Mouse (Mus musculus): ENCODE measurements around the gene Masp2.

Gene Masp2

DNA sequence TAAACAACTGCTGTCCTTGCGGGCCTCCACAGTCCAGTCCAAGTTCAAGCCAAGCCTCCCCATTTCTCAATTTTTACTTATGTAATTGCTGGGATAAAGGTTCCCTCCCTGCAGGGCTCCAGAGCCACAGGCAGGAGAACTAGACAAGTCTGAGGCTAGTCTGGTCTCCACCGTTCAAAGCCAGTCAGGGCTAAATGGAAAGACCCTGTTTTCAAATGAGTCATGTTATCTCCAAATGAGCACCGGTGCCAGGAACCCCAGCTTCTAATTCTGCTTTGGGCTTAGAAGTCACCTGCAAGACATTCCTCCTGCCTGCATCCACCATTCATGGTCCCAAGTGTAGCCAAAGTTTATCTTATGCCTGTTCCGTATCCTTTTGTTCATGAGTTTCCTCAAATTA is 483 bp upstream of the Masp2 start:
- DNase-seq: no peak

DNA sequence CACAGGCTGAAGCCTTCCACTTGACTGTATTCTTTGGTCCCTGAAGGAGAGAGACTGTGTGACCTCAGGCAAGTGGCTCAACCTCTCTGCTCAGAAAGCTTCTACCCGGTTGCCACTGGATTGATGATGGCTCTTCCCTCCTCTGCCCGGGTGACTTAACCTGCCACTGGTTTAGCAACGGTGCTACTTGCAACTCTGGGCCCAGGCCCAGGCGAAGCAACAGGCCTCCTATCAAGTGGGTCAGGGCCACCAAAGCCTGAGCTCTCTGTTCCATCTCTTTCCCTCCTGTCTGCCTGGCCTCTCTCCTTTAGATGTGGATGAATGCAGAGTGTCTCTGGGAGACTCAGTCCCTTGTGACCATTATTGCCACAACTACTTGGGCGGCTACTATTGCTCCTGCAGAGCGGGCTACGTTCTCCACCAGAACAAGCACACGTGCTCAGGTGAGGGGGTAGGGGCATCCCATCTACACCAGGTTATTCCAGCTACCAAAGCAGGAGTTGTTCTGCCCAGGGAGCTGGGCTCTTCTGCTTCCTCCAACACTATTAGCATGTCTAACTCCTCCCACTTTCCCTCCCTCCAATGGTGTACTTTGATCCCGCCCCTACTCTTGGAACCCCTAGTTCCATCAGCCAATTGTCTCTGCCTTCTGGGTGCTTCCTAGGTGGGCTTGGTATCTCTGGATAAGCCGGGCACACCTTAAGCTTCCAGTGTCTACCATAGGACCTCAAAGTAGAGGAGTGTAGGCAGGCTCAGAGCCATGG is 1.2 kb downstream of the Masp2 start:
- no peak for DNase-seq

- DNase-seq: no peak
Observed at GRCm38 (mm10) chr4:148604141-148604540, 1.8 kb downstream of the Masp2 start.

DNA sequence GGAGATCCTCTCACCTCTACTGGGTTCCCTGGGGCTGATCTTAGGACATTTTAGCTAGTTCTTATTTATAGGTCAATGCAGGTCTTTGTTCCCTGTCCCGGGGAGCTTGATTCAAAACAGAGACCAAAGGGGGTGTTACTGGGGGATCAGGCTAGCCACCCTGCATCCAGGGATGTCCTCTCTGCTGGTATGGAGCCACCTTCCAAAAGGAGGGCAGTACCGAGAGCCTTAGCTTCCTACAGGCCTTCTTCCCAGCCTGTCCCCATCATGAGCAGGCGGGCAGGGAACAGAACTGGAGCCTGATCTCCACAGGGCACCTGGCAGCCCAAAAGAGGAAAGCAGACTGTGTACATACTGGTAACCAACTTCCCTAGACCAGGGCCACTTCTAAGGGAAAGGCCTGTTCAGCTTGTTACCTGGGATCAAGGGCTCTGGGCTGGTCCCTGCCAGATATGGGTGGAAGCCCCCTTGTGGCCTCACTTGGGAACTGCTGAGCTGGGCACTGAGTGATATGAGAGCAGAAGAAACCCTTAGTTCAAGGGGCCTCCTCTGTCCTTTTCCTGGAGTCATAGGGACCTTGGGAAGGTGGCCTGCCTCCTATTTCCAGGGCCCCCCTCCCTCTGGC is 2.3 kb downstream of the Masp2 start:
- DNase-seq: peak; percentile 81

GRCm38 (mm10) chr4:148607758-148608157 is 5.4 kb downstream of the Masp2 start:
- DNase-seq: peak; percentile 87

DNA sequence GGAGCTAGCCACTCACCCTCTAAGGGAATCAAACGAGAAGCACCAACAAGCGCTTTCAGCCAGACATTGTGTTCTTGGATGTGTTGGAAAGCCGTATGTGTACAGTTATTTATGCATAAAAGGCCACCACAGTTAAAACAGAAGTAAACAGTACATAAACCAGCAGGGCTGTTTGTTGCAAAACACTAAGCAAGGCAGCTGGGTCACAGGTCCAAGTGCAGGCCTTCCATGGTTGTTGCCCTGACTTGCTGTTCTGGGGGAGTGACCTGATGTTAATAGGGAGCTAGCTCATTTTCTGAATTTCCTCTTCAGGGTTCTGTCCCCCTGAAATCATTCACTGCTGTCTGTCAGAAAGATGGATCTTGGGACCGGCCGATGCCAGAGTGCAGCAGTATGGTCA is 7.5 kb downstream of the Masp2 start:
- DNase-seq: no peak

- no peak for DNase-seq
Observed at GRCm38 (mm10) chr4:148610631-148611364, 8.4 kb downstream of the Masp2 start.

DNA sequence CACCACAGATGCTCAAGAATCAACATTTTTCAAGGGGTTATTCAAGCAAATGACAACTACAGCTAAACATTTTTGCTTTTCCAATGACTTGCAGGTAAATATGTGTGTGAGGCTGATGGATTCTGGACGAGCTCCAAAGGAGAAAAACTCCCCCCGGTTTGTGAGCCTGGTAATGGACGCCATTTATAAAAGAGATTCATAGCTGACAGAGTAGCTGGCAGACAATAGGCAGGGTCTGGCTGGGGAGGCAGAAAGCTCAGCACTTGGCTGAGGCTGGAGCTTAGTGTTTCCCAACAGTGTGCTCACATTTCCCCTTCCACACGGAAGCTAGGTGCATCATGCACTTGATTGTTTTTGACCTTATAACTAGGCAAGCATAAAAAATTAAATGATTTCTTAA is 10.2 kb downstream of the Masp2 start:
- no peak for DNase-seq

DNA sequence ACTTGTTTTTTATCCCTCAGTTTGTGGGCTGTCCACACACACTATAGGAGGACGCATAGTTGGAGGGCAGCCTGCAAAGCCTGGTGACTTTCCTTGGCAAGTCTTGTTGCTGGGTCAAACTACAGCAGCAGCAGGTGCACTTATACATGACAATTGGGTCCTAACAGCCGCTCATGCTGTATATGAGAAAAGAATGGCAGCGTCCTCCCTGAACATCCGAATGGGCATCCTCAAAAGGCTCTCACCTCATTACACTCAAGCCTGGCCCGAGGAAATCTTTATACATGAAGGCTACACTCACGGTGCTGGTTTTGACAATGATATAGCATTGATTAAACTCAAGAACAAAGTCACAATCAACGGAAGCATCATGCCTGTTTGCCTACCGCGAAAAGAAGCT is 11.4 kb downstream of the Masp2 start:
- DNase-seq: no peak

DNA sequence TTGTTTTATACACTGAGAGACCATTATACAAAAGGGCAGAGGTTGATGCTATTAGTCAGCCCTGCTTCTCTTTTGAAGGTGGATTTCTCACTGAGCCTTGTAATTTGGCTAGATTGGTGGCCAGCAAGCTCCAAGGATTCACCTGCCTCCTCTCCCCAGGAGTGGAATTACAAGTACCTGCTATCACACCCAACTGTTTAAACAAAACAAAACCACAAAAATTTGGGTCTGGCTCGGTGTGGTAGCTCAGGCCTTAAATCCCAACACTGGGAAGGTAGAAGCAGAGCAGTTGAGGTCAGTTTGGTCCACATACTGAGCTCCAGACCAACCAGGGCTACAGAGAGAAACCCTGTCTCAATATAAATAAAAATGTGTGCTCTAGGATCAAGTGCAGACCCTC is 17.5 kb downstream of the Masp2 start:
- no peak for DNase-seq

DNA sequence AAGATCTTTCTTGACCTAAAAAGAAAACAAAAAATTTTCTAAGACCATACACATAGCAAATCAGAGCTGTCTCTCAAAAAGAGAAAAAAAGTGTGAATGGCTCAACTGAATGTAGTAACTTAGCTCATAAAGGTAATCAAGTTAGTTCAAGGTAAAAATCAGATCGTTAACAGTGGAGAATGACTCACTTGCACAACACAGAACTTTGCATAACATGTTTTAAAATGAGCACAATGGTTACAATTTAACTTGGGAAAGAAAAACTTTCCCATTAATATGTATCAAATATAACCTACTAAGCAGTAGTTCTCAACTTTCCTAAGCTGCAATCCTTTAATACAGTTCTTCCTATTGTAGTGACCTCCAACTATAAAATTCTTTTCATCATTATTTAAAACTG is 18.4 kb downstream of the Masp2 start:
- no peak for DNase-seq

DNA sequence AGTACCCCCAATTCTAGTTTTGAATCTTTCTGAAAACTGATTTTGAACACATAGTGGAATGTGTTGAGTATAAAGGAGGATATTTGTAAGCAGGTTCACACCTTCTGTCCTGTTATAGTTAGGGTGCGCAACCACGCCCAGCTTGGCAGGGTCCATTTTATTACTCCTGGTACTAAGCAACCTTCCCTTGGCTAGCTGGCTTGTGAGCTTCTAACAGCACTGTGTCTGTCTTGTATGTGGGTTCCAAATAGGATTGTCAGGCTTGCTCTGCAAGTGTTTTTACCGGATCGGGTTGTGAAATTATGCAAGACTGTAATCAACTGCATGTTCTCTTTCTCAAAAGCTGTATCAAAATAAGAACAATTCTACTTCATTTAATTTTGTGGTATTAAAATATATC is 20.1 kb downstream of the Masp2 start:
- DNase-seq: no peak

GRCm38 (mm10) chr4:148623609-148624008 is 21.3 kb downstream of the Masp2 start:
- DNase-seq: no peak

GRCm38 (mm10) chr4:148625010-148625409 is 22.7 kb downstream of the Masp2 start:
- no peak for DNase-seq

DNA sequence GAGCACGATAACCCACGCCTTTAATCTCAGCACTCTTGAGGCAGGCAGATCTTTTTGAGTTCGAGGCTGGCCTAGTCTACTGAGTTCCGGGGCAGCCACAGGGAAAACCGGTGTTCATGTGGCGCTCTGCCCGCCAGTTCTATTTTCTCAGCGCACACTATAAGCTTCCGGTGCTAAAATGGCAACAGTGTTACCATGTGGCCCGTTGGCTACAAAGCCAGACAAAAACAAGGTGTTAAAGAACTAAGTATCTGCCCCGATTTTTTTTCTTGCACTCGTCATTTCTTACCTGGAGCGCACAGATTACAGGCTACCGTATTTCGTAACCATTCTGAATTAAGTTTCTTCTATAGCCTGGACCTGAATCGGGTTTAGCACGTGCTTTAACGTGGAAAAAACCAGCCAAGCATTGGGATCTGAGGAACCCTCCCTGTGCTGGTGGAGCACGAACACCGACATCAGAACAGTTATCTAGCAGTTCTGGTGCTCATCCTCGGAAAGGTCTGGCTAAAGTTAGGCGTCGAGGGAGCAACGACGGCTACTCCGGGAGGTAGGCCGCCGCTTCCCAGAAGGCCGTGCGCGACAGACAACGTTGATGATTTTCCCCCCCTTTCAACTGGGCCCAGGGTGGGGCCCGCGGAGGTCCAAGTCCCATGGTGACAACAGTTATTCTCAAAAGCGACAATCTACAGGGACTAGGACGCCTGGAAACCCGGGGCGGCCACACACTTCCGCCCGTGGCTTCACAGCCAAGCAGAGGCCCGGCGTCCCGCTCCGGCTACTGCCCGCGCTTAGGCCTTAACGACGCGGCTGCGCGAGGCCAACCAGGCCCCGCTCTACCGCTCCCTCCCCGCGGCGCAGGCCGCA is 23.6 kb downstream of the Masp2 start:
- DNase-seq: peak; percentile 63

- peak; percentile 98 for DNase-seq
Observed at GRCm38 (mm10) chr4:148626623-148627185, 24.4 kb downstream of the Masp2 start, which contains the start of gene Tardbp. Gene Tardbp, minus strand, starts transcription at chr4:148627019.

DNA sequence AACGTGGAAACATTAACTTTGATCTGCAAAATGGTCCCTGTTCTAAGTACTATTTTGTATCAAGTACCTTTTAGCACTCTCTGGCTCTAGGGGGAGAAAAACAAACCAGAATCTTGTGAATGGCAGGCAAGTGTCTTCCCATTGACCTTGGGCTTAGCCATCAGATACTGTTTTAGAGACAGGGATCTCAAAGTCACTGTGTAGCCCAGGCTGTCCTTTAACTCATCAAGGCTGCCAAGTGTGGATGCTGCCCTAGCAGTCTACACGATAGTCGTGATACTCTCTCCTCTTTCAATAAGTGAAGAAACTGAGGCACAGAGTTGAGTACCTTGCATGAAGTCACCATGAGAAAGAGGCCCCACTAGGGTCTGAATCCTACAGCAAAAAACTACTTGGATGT is 24.9 kb downstream of the Masp2 start:
- DNase-seq: no peak

- DNase-seq: peak; percentile 38
Observed at GRCm38 (mm10) chr4:148632013-148632692, 29.8 kb downstream of the Masp2 start.

DNA sequence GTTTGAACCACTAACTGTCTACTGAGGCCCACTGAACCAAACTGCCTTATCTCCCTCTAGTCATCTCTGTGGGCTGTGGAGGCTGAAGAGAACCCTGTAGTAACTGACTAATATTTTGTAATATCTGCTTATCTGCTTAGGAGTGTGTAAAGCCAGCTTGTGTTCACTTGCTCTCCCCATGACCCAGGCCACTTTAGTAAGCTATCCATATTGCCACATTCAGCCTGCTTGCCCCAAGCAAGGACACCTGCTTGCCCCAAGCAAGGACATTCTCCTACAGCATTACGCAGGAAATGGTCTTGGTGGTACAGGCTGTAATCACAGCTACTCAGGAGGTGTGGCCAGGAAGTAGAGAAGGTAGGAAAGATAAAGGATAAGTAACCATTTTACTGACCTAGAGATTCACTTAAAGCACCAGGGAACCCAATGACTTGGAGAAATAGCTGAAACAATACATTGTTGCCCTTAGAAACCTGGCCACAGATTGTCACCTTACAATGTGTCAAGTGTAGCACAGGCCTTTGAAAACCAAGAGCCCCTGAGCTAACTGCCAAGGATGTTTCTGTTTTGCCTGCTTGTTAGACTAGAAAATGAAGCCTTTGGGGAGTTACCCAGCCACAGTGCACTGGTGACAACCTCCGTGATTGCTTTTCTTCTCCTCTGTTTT is 31.2 kb downstream of the Masp2 start:
- no peak for DNase-seq

DNA sequence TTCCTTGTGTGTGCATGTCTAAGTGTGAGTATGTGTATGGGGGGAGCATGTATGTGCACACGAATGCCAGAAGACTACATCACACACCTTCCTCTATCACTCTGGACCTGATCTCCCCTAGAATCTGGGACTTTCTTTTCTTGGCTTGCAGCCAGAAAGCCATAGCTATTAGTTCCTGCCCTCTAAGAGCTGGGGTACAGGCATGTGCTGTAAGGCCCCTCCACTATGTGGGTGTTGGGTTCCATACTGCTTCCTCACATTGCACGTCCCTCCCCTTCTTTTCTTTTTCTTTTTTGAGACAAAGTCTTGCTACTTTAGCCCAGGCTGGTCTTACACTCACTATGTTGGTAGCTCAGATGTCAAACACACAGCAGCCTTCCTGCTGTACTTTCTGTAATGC is 33.0 kb downstream of the Masp2 start:
- no peak for DNase-seq

- no peak for DNase-seq
Observed at GRCm38 (mm10) chr4:148638302-148638701, 35.9 kb downstream of the Masp2 start.

All from lung, postnatal 10 days (tissue).